Mouse (Mus musculus) bone marrow macrophage, adult 2 months (primary cell): ENCODE results near the gene Bpifa6.

Source experiments
- CTCF ChIP-seq: IDR thresholded peaks from 2 replicates; pipeline ENCODE4 v1.5.1; 2012; ENCODE audit warnings: low read depth, mild to moderate bottlenecking, low read length, moderate library complexity
- POLR2A ChIP-seq: IDR thresholded peaks from 2 replicates; pipeline ENCODE4 v1.6.1; 2012; ENCODE audit warnings: mild to moderate bottlenecking, low read depth, low read length, borderline replicate concordance

DNA sequence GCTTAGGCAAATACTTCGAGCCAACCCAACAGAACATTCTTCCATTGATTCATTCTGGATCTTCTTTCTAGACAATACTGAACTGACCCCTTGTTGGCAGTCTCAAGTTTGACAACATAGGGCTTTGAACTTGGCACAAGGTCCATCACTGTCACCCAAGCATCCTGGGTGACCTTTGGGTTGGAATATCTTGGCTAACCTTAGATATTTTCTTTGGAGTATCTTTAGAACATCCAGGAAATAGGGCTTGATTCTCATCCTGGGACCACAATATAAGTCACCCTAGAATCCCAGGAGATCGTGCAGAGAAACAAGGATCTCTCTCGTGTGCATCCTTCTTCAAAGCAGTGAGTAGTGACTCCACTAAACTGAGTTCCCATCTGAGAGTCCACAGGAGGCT lies 33.2 kb downstream of the Bpifa6 start, which contains the start of gene Bpifa2:
- TF ChIP-seq CTCF: no peak
- TF ChIP-seq POLR2A: no peak
